Mouse (Mus musculus) lung, embryonic 15.5 days (tissue): ENCODE data around the gene Mrpl33. TPM values are rescaled to one million over a fixed set of nuclear protein-coding genes. Genes with fewer than 3 reads are reported as not detected.
"Not testable (repeated sequence)": the region's sequence is repeated elsewhere in the genome, so short reads cannot be mapped to it uniquely, and the experiment has no call there.

ENCODE experiments used
- ATAC-seq: fragments of 200-750 bp; cut with Nextera tagmentation; 2 replicates; pipeline ENCODE4 v1.8.0; 2017; ENCODE audit warnings: moderate number of reproducible peaks, borderline replicate concordance; ENCODE audit not compliant: low FRiP score, low TSS enrichment; ENCODE audit errors: extremely low read depth
- H3K27ac ChIP-seq: fragments of 300-500 bp; sonication (generic); 2 replicates; pipeline ENCODE4 v1.5.1; 2015; ENCODE audit warnings: moderate library complexity, mild to moderate bottlenecking, inconsistent platforms
- H3K27me3 ChIP-seq: fragments of 300-500 bp; sonication (generic); 2 replicates; pipeline ENCODE4 v1.6.1; 2015; ENCODE audit warnings: inconsistent platforms
- H3K36me3 ChIP-seq: fragments of 300-500 bp; sonication (generic); 2 replicates; pipeline ENCODE4 v1.6.1; 2015; ENCODE audit warnings: inconsistent platforms
- H3K4me1 ChIP-seq: fragments of 300-500 bp; sonication (generic); 2 replicates; pipeline ENCODE4 v1.6.1; 2015; ENCODE audit warnings: inconsistent platforms
- H3K4me2 ChIP-seq: fragments of 300-500 bp; sonication (generic); 2 replicates; pipeline ENCODE4 v1.6.1; 2015; ENCODE audit warnings: inconsistent platforms, mild to moderate bottlenecking, moderate library complexity
- H3K4me3 ChIP-seq: fragments of 300-500 bp; sonication (generic); 2 replicates; pipeline ENCODE4 v1.5.1; 2015; ENCODE audit warnings: mild to moderate bottlenecking, inconsistent platforms
- H3K9ac ChIP-seq: fragments of 300-500 bp; sonication (generic); 2 replicates; pipeline ENCODE4 v1.6.1; 2015; ENCODE audit warnings: inconsistent platforms
- H3K9me3 ChIP-seq: fragments of 300-500 bp; sonication (generic); 2 replicates; pipeline ENCODE4 v1.6.1; 2016; ENCODE audit warnings: inconsistent platforms
- WGBS: fragments of 180-500 bp; shearing (Covaris S2); methylation state at CpG from one replicate; pipeline ENCODE4 v1.1.7; 2015; 5-methylcytosine and 5-hydroxymethylcytosine counted together
- polyA plus RNA-seq: library from polyadenylated mRNA; unstranded; fragments of >200 nt; fragmentation: Nextera tagmentation; extraction: Ambion mirVana; gene quantifications from 2 replicates; pipeline ENCODE4 v1.2.1, GENCODE M21; 2015

The Mrpl33 gene
- polyA plus RNA-seq, 1 experiment from 2014 or later: 275 TPM

GRCm38 (mm10) chr5:31627117-31627516 is 30.4 kb downstream of the Mrpl33 start:
- Histone ChIP-seq H3K4me2 (no peak overlapping the region), H3K9ac (no peak overlapping the region), H3K27ac (no peak overlapping the region), H3K4me3 (no peak overlapping the region), H3K9me3 (no peaks in the 10 kb centered on the region), H3K4me1 (peaks cover 8% of the 10 kb centered on the region), H3K36me3 (0 out of 2 replicates have a peak, but pooled peaks cover 7% of the 10 kb centered on the region), H3K27me3 (no peaks in the 10 kb centered on the region)
- ATAC-seq: no peak
- WGBS: 26% methylated on average over 3 of the region's 3 CpGs

- Histone ChIP-seq H3K27ac (no peak overlapping the region), H3K36me3 (0 out of 2 replicates have a peak, but pooled peaks cover 2% of the 10 kb centered on the region), H3K9me3 (no peaks in the 10 kb centered on the region), H3K4me2 (no peak overlapping the region), H3K27me3 (no peaks in the 10 kb centered on the region), H3K9ac (no peak overlapping the region), H3K4me3 (no peak overlapping the region), H3K4me1 (peaks cover 8% of the 10 kb centered on the region)
- no peak for ATAC-seq
- 75% methylated on average over 9 of the region's 9 CpGs for WGBS
These were observed 31.1 kb downstream of the Mrpl33 start for GRCm38 (mm10) chr5:31627562-31628526.

GRCm38 (mm10) chr5:31628555-31628954 is 31.8 kb downstream of the Mrpl33 start:
- no peak for ATAC-seq
- H3K9ac ChIP-seq: no peak overlapping the region
- 87% methylated on average over 8 of the region's 8 CpGs for WGBS
- no peaks in the 10 kb centered on the region for H3K27me3 ChIP-seq
- no peaks in the 10 kb centered on the region for H3K36me3 ChIP-seq
- no peak overlapping the region for H3K4me2 ChIP-seq
- no peak overlapping the region for H3K27ac ChIP-seq
- H3K9me3 ChIP-seq: no peaks in the 10 kb centered on the region
- H3K4me3 ChIP-seq: no peak overlapping the region
- peaks cover 8% of the 10 kb centered on the region for H3K4me1 ChIP-seq

- Histone ChIP-seq H3K4me3 (no peak overlapping the region), H3K9me3 (no peaks in the 10 kb centered on the region), H3K27ac (peak overlapping the region; percentile 60), H3K4me1 (peaks cover 8% of the 10 kb centered on the region), H3K4me2 (no peak overlapping the region), H3K36me3 (no peaks in the 10 kb centered on the region), H3K9ac (no peak overlapping the region), H3K27me3 (no peaks in the 10 kb centered on the region)
- peak; percentile 62; the same call in 1 of the 2 replicates for ATAC-seq
- 30% methylated on average over 5 of the region's 5 CpGs for WGBS
These were observed 33.3 kb downstream of the Mrpl33 start for GRCm38 (mm10) chr5:31630064-31630463.

GRCm38 (mm10) chr5:31631169-31631568 is 34.4 kb downstream of the Mrpl33 start:
- H3K4me2 ChIP-seq, ATAC-seq, H3K36me3 ChIP-seq, H3K4me3 ChIP-seq, H3K9me3 ChIP-seq, H3K9ac ChIP-seq, H3K27ac ChIP-seq, H3K4me1 ChIP-seq, H3K27me3 ChIP-seq: not testable (repeated sequence)
- 98% methylated on average over 4 of the region's 4 CpGs for WGBS

DNA sequence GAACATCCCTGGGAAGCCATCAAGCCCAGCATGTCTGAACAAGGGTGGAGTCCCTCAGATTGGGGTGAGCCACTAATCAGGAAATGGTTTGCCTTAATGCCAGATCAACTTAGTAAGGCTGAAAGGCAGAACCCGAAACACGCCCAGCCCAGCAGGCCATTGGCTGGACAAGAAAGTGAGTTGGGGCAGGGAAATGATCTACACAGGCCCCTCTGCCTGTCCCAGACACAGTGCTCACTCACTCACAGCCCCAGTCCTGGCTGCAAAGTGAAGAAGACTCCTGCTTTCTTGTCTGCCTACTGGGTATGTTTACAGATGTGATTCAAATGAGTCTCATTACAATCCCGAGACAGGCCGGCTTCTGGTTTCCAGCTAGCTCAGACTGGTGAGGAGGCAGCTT is 37.4 kb downstream of the Mrpl33 start:
- no peak overlapping the region for H3K4me2 ChIP-seq
- H3K36me3 ChIP-seq: no peaks in the 10 kb centered on the region
- 80% methylated on average over 4 of the region's 4 CpGs for WGBS
- no peak for ATAC-seq
- peaks cover 18% of the 10 kb centered on the region; the same call in 1 of the 2 replicates for H3K4me1 ChIP-seq
- H3K27ac ChIP-seq: no peak overlapping the region
- H3K9me3 ChIP-seq: no peaks in the 10 kb centered on the region
- no peak overlapping the region for H3K4me3 ChIP-seq
- no peaks in the 10 kb centered on the region for H3K27me3 ChIP-seq
- no peak overlapping the region for H3K9ac ChIP-seq

DNA sequence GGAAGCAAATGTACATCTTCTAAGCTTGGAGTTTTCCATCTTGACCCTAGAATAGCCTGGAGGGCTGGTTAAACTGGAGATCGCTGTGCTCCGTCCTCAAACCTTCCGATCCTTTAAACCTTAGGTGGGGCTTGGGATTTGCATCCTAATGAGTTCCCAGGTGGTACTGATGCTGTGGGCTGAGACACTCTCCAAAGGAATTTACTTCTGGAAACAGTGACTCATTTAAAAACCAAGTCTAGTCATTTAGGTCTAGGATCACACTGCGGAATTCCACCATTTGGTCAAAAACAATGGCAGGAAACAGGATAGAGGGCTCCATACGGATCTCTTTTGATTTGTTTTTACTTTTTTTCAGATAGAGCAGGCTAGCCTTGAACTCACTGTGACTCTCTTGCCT is 37.9 kb downstream of the Mrpl33 start:
- no peaks in the 10 kb centered on the region for H3K36me3 ChIP-seq
- H3K27me3 ChIP-seq: no peaks in the 10 kb centered on the region
- no peak overlapping the region for H3K4me2 ChIP-seq
- no peaks in the 10 kb centered on the region for H3K9me3 ChIP-seq
- WGBS: 74% methylated on average over 5 of the region's 5 CpGs
- ATAC-seq: no peak
- H3K4me3 ChIP-seq: no peak overlapping the region
- 0 out of 2 replicates have a peak, but pooled peaks cover 15% of the 10 kb centered on the region for H3K4me1 ChIP-seq
- no peak overlapping the region for H3K9ac ChIP-seq
- no peak overlapping the region for H3K27ac ChIP-seq

- Histone ChIP-seq H3K36me3 (no peaks in the 10 kb centered on the region), H3K9me3 (no peaks in the 10 kb centered on the region), H3K4me2 (no peak overlapping the region), H3K4me3 (no peak overlapping the region), H3K27me3 (no peaks in the 10 kb centered on the region), H3K27ac (peak overlapping the region; percentile 4; the same call in 1 of the 2 replicates), H3K4me1 (0 out of 2 replicates have a peak, but pooled peaks cover 10% of the 10 kb centered on the region), H3K9ac (no peak overlapping the region)
- WGBS: 42% methylated on average over 9 of the region's 9 CpGs
- no peak for ATAC-seq
These were observed 40.0 kb downstream of the Mrpl33 start for GRCm38 (mm10) chr5:31636636-31637253.

DNA sequence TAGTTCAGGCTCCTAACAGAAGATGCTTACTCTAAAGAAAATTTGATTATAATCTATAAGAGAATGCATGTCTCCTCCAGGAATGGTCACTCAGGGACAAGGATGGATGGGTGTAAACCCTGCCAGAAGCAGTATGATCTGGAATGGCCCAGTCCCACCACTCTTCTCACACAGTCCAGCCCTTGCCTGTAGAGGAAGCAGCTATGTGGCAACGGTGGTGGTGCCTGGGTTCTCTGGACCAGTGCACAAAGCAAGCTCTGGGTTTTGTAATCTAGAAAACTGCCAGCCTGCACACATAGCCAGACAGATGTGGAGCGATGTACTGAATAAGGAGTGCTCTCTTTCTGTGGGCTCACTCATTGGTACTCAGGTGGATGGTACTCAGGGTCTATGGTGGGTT is 43.8 kb downstream of the Mrpl33 start:
- Histone ChIP-seq H3K9me3 (no peaks in the 10 kb centered on the region), H3K36me3 (no peaks in the 10 kb centered on the region), H3K4me1 (0 out of 2 replicates have a peak, but pooled peaks cover 10% of the 10 kb centered on the region), H3K27ac (no peak overlapping the region), H3K4me3 (no peak overlapping the region), H3K27me3 (no peaks in the 10 kb centered on the region), H3K4me2 (no peak overlapping the region), H3K9ac (no peak overlapping the region)
- ATAC-seq: no peak
- 89% methylated on average over 2 of the region's 2 CpGs for WGBS

DNA sequence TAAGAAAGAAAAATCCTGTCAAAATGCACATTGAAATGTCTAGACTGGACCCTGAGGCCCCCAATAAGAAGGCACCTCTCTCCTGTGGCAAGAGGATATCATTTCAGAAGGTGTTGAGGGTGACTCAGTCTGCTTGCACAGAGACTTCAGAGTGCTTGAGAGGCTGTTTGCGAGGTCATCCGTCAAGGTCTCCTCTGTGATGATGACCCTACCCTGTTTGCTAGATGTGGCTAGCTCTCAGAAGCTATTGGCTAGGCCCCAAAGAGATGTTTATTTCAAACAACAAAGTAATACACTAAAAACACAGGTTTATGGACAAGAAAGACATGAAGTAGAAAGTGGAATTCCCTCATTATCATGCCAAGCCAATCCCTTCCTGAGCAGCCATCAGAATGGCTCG is 45.6 kb downstream of the Mrpl33 start:
- Histone ChIP-seq H3K36me3 (no peaks in the 10 kb centered on the region), H3K9me3 (no peaks in the 10 kb centered on the region), H3K4me2 (no peak overlapping the region), H3K4me3 (no peak overlapping the region), H3K4me1 (no peaks in the 10 kb centered on the region), H3K27ac (no peak overlapping the region), H3K27me3 (no peaks in the 10 kb centered on the region), H3K9ac (no peak overlapping the region)
- WGBS: 82% methylated on average over 3 of the region's 3 CpGs
- no peak for ATAC-seq

DNA sequence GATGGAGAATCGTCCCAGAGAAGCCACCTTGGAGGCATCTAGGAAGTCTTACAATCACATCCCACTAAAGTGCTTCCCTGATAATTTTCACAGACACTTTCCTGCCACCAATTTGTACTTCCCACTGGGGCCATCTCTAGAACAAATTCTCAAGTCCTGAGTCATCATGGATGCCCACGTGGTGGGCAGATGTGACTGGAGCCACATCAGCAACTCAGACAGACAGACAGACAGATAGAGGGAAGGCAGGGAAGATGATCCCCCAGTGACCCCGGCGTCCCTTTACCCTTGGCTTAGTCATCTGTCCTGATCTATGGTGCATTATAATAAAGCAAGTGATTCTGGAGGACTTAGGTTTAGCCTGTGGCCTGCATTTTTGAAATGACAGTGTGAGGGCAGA is 47.5 kb downstream of the Mrpl33 start:
- Histone ChIP-seq H3K4me3 (no peak overlapping the region), H3K27ac (no peak overlapping the region), H3K4me2 (no peak overlapping the region), H3K27me3 (no peaks in the 10 kb centered on the region), H3K9me3 (no peaks in the 10 kb centered on the region), H3K36me3 (no peaks in the 10 kb centered on the region), H3K9ac (no peak overlapping the region), H3K4me1 (no peaks in the 10 kb centered on the region)
- 81% methylated on average over 4 of the region's 4 CpGs for WGBS
- no peak for ATAC-seq

DNA sequence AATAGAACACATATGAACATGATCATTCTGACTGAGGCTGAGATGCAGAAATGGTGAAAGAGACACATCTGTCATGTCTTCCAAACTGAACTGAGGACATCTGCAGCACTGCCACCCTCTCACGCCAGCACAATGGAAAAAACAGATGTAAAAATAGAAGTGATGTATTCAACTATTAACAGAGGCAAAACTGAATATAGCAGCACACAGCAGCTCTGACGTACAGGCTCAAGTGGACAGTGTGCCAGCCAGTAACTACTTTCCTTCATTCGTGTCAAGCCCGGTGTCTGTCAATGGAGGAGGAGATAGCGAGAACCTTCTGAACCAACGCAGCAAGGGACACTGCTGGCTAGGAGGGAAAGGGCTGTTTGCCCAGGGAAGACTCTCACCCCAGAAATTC is 48.1 kb downstream of the Mrpl33 start:
- Histone ChIP-seq H3K9me3 (no peaks in the 10 kb centered on the region), H3K4me3 (no peak overlapping the region), H3K9ac (no peak overlapping the region), H3K27ac (no peak overlapping the region), H3K4me2 (no peak overlapping the region), H3K27me3 (no peaks in the 10 kb centered on the region), H3K4me1 (no peaks in the 10 kb centered on the region), H3K36me3 (no peaks in the 10 kb centered on the region)
- WGBS: 82% methylated on average over 6 of the region's 6 CpGs
- no peak for ATAC-seq
